Mouse (Mus musculus): ENCODE data around the gene Kifc3. TPM values are rescaled to one million over a fixed set of nuclear protein-coding genes. Genes with fewer than 3 reads are reported as not detected.

Gene Kifc3
- polyA plus RNA-seq, 1 experiment from 2014 or later, result 5.7 TPM

DNA sequence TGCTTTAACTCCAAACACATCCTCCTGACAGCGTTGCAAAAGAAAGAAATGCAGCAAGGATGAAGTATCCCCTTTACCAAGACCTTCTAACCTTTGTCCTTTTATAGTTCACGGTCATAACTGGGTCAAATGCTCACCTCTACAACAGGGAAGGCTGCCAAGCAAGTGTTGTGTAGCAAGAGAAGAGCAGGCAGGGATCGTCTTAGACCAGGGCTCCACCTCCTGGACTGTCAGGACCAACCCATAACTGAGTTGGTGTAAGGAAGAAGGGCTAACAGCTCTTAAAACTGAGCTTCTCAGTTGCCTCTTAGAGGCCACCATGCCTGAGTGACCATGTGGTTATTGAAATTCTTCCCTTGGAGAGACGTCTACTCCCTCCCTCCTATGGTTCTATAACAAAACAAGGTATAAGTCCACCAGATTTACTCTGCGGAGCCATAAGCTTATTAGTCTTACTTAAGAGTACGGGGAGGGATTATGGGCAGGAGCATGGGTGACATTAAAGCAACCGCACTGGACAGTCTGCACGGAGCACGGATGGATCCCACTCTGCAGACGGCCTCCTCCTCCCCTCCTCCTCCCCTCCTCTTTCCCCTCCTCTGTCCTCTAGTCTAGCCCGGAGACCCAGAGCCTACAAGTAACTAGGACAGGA lies 13.2 kb upstream of the Kifc3 start:
- Histone ChIP-seq H3K4me1 (ENCODE audit: control insufficient read depth, insufficient read depth, low read length) (no peaks in the 10 kb centered on the region; the same call in 1 of the 2 replicates), H3K36me3 (ENCODE audit: control insufficient read depth, insufficient read depth, low read length) (no peaks in the 10 kb centered on the region), H3K9me3 (replicated peaks; ENCODE audit: control insufficient read depth, low read length) (no peaks in the 10 kb centered on the region), H3K9ac (ENCODE audit: low read depth, low read length) (no peak overlapping the region), H3K27me3 (ENCODE audit: control insufficient read depth, insufficient read depth, low read length) (no peaks in the 10 kb centered on the region), H3K27ac (ENCODE audit: low read depth, low read length) (no peak overlapping the region), H3K4me3 (ENCODE audit: low read depth, low read length) (no peak overlapping the region), H3K4me2 (no peak overlapping the region)
- WGBS (ENCODE audit: insufficient replicate concordance), result 75% methylated on average over 11 of the region's 11 CpGs
- ATAC-seq (replicated peaks; ENCODE audit: insufficient number of reproducible peaks, low FRiP score, low TSS enrichment), result no peak

DNA sequence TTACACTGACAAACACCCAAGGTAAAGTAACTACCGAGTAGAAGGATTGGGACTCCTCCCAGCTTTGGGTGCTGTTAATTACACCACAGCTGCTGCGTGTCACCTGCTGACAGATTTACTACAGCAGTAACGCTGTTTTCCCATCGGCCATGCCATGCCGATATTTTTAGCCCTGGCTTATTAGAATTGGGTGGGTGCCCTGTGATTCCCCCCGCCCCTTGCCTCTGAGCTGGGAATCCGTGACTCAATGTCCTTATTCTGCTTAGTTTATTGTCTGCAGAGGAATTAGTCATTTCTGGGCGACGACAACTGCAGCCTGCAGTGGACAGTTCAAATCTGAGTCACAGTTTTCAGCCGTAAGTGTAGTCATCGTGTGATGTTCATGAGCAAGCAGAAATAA lies 7.3 kb upstream of the Kifc3 start:
- Histone ChIP-seq H3K4me1 (ENCODE audit: control insufficient read depth, insufficient read depth, low read length) (peaks cover 8% of the 10 kb centered on the region), H3K27ac (ENCODE audit: low read depth, low read length) (no peak overlapping the region), H3K36me3 (ENCODE audit: control insufficient read depth, insufficient read depth, low read length) (no peaks in the 10 kb centered on the region), H3K9ac (ENCODE audit: low read depth, low read length) (no peak overlapping the region), H3K9me3 (replicated peaks; ENCODE audit: control insufficient read depth, low read length) (no peaks in the 10 kb centered on the region), H3K27me3 (ENCODE audit: control insufficient read depth, insufficient read depth, low read length) (no peaks in the 10 kb centered on the region), H3K4me2 (no peak overlapping the region), H3K4me3 (ENCODE audit: low read depth, low read length) (no peak overlapping the region)
- ATAC-seq (replicated peaks; ENCODE audit: insufficient number of reproducible peaks, low FRiP score, low TSS enrichment), result no peak
- WGBS (ENCODE audit: insufficient replicate concordance), result 45% methylated on average over 11 of the region's 11 CpGs

DNA sequence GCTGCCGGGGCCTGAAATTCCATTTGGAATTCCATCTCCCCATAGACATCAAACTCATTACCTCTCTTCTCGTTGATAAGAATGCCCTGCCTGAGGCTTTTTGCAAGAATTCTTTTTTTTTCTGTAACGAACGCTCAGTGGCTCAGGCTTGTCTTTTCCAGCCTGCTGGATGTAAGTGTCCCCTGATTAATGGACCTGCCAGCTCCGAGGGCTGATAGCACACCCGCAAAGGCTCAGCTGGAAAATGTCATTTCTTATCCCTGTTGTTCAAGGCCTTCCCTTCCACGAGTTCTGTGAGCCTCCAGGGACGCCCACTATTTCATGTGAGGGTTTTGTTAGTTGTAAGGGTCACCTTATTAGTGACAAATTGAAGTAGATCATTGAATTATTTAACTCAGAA lies 3.3 kb upstream of the Kifc3 start:
- Histone ChIP-seq H3K36me3 (ENCODE audit: control insufficient read depth, insufficient read depth, low read length) (no peaks in the 10 kb centered on the region), H3K4me3 (ENCODE audit: low read depth, low read length) (no peak overlapping the region), H3K9me3 (replicated peaks; ENCODE audit: control insufficient read depth, low read length) (no peaks in the 10 kb centered on the region), H3K4me2 (no peak overlapping the region), H3K9ac (ENCODE audit: low read depth, low read length) (no peak overlapping the region), H3K27ac (ENCODE audit: low read depth, low read length) (no peak overlapping the region), H3K27me3 (ENCODE audit: control insufficient read depth, insufficient read depth, low read length) (no peaks in the 10 kb centered on the region), H3K4me1 (ENCODE audit: control insufficient read depth, insufficient read depth, low read length) (peaks cover 8% of the 10 kb centered on the region)
- 10% methylated on average over 8 of the region's 8 CpGs for WGBS (ENCODE audit: insufficient replicate concordance)
- no peak for ATAC-seq (replicated peaks; ENCODE audit: insufficient number of reproducible peaks, low FRiP score, low TSS enrichment)

DNA sequence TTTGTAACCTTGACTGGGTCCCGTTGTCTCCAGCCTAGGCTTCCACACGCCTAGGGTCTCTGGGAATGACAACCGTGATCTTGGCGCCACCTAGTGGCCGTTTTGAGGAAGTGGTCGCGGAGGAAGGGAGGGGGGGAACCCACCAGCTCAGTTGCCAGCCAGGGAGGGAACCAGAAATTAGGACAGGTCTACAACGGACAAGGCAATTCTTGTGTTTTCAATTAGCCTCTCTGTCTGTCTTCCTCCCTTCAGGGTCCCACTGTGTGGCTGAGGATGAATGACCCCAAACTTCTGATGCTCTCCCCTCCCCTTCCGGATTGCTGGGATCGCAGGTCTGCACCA lies 1.4 kb upstream of the Kifc3 start:
- no peak overlapping the region for H3K27ac ChIP-seq (ENCODE audit: low read depth, low read length)
- no peaks in the 10 kb centered on the region for H3K9me3 ChIP-seq (replicated peaks; ENCODE audit: control insufficient read depth, low read length)
- H3K27me3 ChIP-seq (ENCODE audit: control insufficient read depth, insufficient read depth, low read length), result no peaks in the 10 kb centered on the region
- H3K36me3 ChIP-seq (ENCODE audit: control insufficient read depth, insufficient read depth, low read length), result no peaks in the 10 kb centered on the region
- H3K4me2 ChIP-seq, result no peak overlapping the region
- H3K4me3 ChIP-seq (ENCODE audit: low read depth, low read length), result no peak overlapping the region
- H3K4me1 ChIP-seq (ENCODE audit: control insufficient read depth, insufficient read depth, low read length), result no peaks in the 10 kb centered on the region; the same call in 1 of the 2 replicates
- WGBS (ENCODE audit: insufficient replicate concordance), result 17% methylated on average over 10 of the region's 10 CpGs
- ATAC-seq (replicated peaks; ENCODE audit: insufficient number of reproducible peaks, low FRiP score, low TSS enrichment), result peak; percentile 67; the same call in 1 of the 2 replicates
- no peak overlapping the region for H3K9ac ChIP-seq (ENCODE audit: low read depth, low read length)

DNA sequence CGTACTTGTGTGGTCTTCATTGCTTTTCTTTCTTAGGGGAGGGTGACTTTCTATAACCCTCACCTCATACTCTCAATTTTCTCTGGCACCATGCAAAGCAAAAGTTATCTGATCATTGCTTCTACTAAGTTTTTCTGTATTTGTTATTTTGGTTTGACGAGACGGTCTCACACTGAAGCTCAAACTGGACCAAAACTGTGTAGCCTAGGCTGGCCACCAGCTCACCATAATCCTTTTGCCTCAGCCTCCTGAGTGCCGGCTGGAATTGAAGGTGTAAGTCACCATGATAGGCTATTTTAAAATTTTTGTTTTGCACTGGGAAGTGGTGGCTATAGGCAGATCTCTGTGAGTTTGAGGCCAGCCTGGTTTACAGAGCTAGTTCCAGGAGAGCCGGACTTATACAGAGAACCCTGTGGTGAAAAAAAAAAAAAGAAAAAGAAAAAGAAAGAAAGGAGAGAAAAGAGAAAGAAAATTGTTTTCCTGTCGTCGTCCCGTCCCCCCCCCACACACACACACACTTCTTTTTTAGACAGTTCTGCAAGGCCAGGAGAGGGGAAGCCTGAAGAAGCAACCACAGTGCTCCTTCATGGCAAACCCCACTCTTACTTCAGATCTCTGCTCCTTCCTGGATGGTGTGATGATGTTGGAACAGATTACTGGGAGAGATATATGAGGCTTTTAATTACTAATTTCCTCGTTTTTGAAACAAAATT lies 870 bp upstream of the Kifc3 start:
- no peak for ATAC-seq (replicated peaks; ENCODE audit: insufficient number of reproducible peaks, low FRiP score, low TSS enrichment)

DNA sequence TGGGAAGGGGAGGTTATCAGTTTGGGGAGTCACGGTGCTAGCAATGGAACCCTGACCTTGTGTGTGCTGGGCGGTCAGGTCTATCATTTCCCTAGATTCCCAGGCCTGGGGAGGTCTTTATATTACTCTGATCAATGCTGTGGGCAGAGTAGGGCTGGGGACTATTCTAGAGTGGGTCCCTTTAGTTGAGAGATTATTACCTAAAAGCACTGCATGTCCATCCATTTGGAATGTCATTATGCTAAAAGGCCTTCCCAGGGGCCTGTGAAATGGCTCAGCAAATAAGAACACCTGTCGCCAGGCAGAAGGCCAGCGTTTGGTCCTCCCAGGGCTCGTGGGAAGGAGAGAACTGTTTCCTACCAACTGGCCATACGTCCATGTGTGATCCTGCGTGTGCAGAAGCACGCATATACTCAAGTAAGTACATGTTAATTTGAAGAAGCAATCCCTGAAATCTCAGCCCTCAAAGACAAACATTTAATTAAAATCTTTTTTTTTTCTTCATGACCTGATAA lies 499 bp downstream of the Kifc3 start:
- no peak overlapping the region for H3K4me3 ChIP-seq (ENCODE audit: low read depth, low read length)
- no peak overlapping the region for H3K4me2 ChIP-seq
- no peaks in the 10 kb centered on the region; the same call in 1 of the 2 replicates for H3K4me1 ChIP-seq (ENCODE audit: control insufficient read depth, insufficient read depth, low read length)
- WGBS (ENCODE audit: insufficient replicate concordance), result 83% methylated on average over 8 of the region's 8 CpGs
- H3K27me3 ChIP-seq (ENCODE audit: control insufficient read depth, insufficient read depth, low read length), result no peaks in the 10 kb centered on the region
- no peaks in the 10 kb centered on the region for H3K36me3 ChIP-seq (ENCODE audit: control insufficient read depth, insufficient read depth, low read length)
- H3K9ac ChIP-seq (ENCODE audit: low read depth, low read length), result no peak overlapping the region
- no peak overlapping the region for H3K27ac ChIP-seq (ENCODE audit: low read depth, low read length)
- no peak for ATAC-seq (replicated peaks; ENCODE audit: insufficient number of reproducible peaks, low FRiP score, low TSS enrichment)
- no peaks in the 10 kb centered on the region for H3K9me3 ChIP-seq (replicated peaks; ENCODE audit: control insufficient read depth, low read length)

More for the DNA sequence above, 870 bp upstream of the Kifc3 start:
- H3K4me1 ChIP-seq (ENCODE audit: control insufficient read depth, insufficient read depth, low read length), result no peaks in the 10 kb centered on the region; the same call in 1 of the 2 replicates
- H3K36me3 ChIP-seq (ENCODE audit: control insufficient read depth, insufficient read depth, low read length), result no peaks in the 10 kb centered on the region
- H3K4me2 ChIP-seq, result no peak overlapping the region
- no peak overlapping the region for H3K27ac ChIP-seq (ENCODE audit: low read depth, low read length)
- H3K4me3 ChIP-seq (ENCODE audit: low read depth, low read length), result no peak overlapping the region
- H3K9ac ChIP-seq (ENCODE audit: low read depth, low read length), result no peak overlapping the region
- 45% methylated on average over 9 of the region's 9 CpGs for WGBS (ENCODE audit: insufficient replicate concordance)
- no peaks in the 10 kb centered on the region for H3K27me3 ChIP-seq (ENCODE audit: control insufficient read depth, insufficient read depth, low read length)
- H3K9me3 ChIP-seq (replicated peaks; ENCODE audit: control insufficient read depth, low read length), result no peaks in the 10 kb centered on the region

DNA sequence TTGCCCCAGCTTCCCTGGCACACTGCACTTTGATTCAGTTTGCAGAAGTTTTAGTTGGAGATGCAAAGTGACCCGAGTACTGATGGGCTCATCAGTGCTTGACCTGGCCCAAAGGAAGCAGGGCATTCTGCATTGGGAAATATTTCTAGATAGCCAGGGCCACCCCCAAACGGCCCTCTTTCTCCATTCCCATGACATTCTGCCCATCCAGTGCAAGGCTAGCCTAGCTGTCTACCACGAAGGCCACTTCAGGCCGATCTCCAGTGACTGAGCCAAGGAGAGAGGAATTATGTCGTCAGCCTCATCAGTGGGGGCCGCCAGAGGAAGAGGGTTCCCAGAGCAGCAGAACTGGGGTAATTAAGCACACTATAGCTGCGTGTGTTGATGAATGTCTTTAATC lies 1.1 kb downstream of the Kifc3 start:
- WGBS (ENCODE audit: insufficient replicate concordance), result 62% methylated on average over 7 of the region's 7 CpGs

DNA sequence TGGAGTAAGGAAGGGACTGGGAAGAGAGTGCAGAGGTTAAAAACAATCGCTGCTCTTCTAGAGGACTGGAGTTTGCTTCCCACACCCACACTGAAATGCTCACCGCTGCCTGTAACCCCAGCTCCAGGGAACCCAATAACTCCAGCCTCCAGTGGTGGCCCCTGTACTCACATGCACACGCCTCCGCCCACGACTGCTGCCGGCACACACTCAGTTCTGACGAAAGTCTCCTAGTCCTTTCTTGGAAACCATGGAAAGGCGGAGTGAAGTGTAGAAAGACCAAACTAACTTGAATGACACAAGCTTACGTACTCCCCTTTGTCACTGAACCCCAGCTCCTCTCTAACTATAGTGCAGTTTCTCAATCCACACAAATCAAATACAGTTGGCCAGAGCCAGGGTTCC lies 2.6 kb downstream of the Kifc3 start:
- no peak overlapping the region for H3K4me3 ChIP-seq (ENCODE audit: low read depth, low read length)
- no peaks in the 10 kb centered on the region; the same call in 1 of the 2 replicates for H3K4me1 ChIP-seq (ENCODE audit: control insufficient read depth, insufficient read depth, low read length)
- ATAC-seq (replicated peaks; ENCODE audit: insufficient number of reproducible peaks, low FRiP score, low TSS enrichment), result no peak
- H3K27me3 ChIP-seq (ENCODE audit: control insufficient read depth, insufficient read depth, low read length), result no peaks in the 10 kb centered on the region
- no peak overlapping the region for H3K4me2 ChIP-seq
- H3K9ac ChIP-seq (ENCODE audit: low read depth, low read length), result no peak overlapping the region
- H3K9me3 ChIP-seq (replicated peaks; ENCODE audit: control insufficient read depth, low read length), result no peaks in the 10 kb centered on the region
- H3K27ac ChIP-seq (ENCODE audit: low read depth, low read length), result no peak overlapping the region
- WGBS (ENCODE audit: insufficient replicate concordance), result 70% methylated on average over 9 of the region's 9 CpGs
- H3K36me3 ChIP-seq (ENCODE audit: control insufficient read depth, insufficient read depth, low read length), result no peaks in the 10 kb centered on the region

More for the DNA sequence above, 1.1 kb downstream of the Kifc3 start:
- H3K36me3 ChIP-seq (ENCODE audit: control insufficient read depth, insufficient read depth, low read length), result no peaks in the 10 kb centered on the region
- H3K4me3 ChIP-seq (ENCODE audit: low read depth, low read length), result no peak overlapping the region
- no peak overlapping the region for H3K9ac ChIP-seq (ENCODE audit: low read depth, low read length)
- ATAC-seq (replicated peaks; ENCODE audit: insufficient number of reproducible peaks, low FRiP score, low TSS enrichment), result no peak
- no peaks in the 10 kb centered on the region for H3K9me3 ChIP-seq (replicated peaks; ENCODE audit: control insufficient read depth, low read length)
- H3K27ac ChIP-seq (ENCODE audit: low read depth, low read length), result no peak overlapping the region
- H3K4me2 ChIP-seq, result no peak overlapping the region
- no peaks in the 10 kb centered on the region; the same call in 1 of the 2 replicates for H3K4me1 ChIP-seq (ENCODE audit: control insufficient read depth, insufficient read depth, low read length)
- no peaks in the 10 kb centered on the region for H3K27me3 ChIP-seq (ENCODE audit: control insufficient read depth, insufficient read depth, low read length)

All from heart, embryonic 11.5 days (tissue).